Mouse (Mus musculus) midbrain, embryonic 15.5 days (tissue): Measurements from ENCODE around the gene Gm4181. TPM values are rescaled to one million over a fixed set of nuclear protein-coding genes. Genes with fewer than 3 reads are reported as not detected.
"Not testable (repeated sequence)": the region's sequence is repeated elsewhere in the genome, so short reads cannot be mapped to it uniquely, and the experiment has no call there.

ENCODE experiments used
- ATAC-seq: fragments of 200-750 bp; cut with Nextera tagmentation; replicated peaks from 2 replicates; pipeline ENCODE4 v1.8.0; 2017; ENCODE audit warnings: moderate TSS enrichment
- H3K27ac ChIP-seq: fragments of 300-500 bp; sonication (generic); 2 replicates; pipeline ENCODE4 v1.5.1; 2015; ENCODE audit warnings: mild to moderate bottlenecking, inconsistent platforms
- H3K27me3 ChIP-seq: fragments of 300-500 bp; sonication (generic); replicated peaks from 2 replicates; pipeline ENCODE4 v1.6.1; 2015; ENCODE audit warnings: inconsistent platforms
- H3K36me3 ChIP-seq: fragments of 300-500 bp; sonication (generic); replicated peaks from 2 replicates; pipeline ENCODE4 v1.6.1; 2015; ENCODE audit warnings: inconsistent platforms
- H3K4me1 ChIP-seq: fragments of 300-500 bp; sonication (generic); 2 replicates; pipeline ENCODE4 v1.6.1; 2015; ENCODE audit warnings: inconsistent platforms
- H3K4me2 ChIP-seq: fragments of 300-500 bp; sonication (generic); 2 replicates; pipeline ENCODE4 v1.6.1; 2015; ENCODE audit warnings: inconsistent platforms, mild to moderate bottlenecking, moderate library complexity
- H3K4me3 ChIP-seq: fragments of 300-500 bp; sonication (generic); 2 replicates; pipeline ENCODE4 v1.5.1; 2015; ENCODE audit warnings: mild to moderate bottlenecking, inconsistent platforms
- H3K9ac ChIP-seq: fragments of 300-500 bp; sonication (generic); 2 replicates; pipeline ENCODE4 v1.6.1; 2015; ENCODE audit warnings: mild to moderate bottlenecking, inconsistent platforms
- H3K9me3 ChIP-seq: fragments of 300-500 bp; sonication (generic); 2 replicates; pipeline ENCODE4 v1.6.1; 2016; ENCODE audit warnings: inconsistent platforms
- WGBS: fragments of 180-500 bp; shearing (Covaris S2); methylation state at CpG from one replicate; pipeline ENCODE4 v1.1.7; 2015; ENCODE audit warnings: mixed read lengths; 5-methylcytosine and 5-hydroxymethylcytosine counted together
- polyA plus RNA-seq: library from polyadenylated mRNA; unstranded; fragments of >200 nt; fragmentation: Nextera tagmentation; extraction: Ambion mirVana; gene quantifications from 2 replicates; pipeline ENCODE4 v1.2.1, GENCODE M21; 2015

Gene Gm4181
- not detected in 2 replicates for polyA plus RNA-seq

DNA sequence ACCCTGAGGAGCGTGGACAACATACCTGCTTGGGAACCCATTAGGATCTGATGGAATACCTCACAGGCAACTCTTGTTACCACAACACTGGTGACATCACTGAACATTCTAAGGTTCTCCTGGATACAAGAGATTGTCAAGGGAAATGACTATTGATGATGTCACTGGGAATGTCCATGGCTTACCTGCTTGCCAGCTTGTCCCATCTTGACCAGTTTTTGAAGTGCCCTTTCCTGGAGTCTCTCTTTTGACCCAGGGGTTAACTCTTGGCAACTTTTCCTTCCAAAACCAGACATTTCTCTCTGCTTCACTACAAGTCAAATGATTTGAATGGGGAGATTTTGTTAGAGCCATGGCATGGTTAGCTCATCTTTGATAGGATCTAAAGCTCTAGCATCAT lies at the start of gene Gm4181:
Gene Gm4181 (minus strand): TSS at position 101 of the 400 bp plus-strand sequence.
- H3K9ac ChIP-seq, H3K4me2 ChIP-seq, H3K9me3 ChIP-seq: not testable (repeated sequence)

DNA sequence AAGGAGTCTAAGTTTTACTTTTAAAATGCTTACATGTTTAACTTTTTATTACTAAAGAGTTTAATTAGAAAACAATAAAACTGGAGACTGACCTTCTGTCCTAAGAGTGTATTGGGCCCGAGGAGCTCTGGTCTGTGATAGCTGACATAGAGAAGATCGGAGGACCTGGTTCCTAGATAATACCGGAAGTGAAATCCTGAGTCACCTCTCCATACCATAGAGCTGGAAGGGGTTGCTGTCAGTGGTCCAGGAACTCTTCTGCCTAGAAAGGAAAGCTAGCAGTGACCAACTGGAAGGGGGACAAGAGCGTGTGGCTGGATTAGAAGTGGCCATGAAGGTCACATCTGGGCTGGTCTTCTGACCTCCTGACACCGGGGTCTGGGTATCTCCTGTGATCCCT lies 41.8 kb upstream of the Gm4181 start:
- no peak overlapping the region for H3K4me3 ChIP-seq
- H3K27ac ChIP-seq: no peak overlapping the region
- no peaks in the 10 kb centered on the region for H3K9me3 ChIP-seq
- no peak overlapping the region for H3K4me2 ChIP-seq
- H3K27me3 ChIP-seq: no peaks in the 10 kb centered on the region
- H3K36me3 ChIP-seq: no peaks in the 10 kb centered on the region
- H3K9ac ChIP-seq: no peak overlapping the region
- no peak for ATAC-seq
- WGBS: 87% methylated on average over 5 of the region's 5 CpGs
- H3K4me1 ChIP-seq: no peaks in the 10 kb centered on the region

More for the DNA sequence above, at the start of gene Gm4181:
- not testable (repeated sequence) for H3K27me3 ChIP-seq, H3K4me3 ChIP-seq, H3K27ac ChIP-seq, H3K36me3 ChIP-seq, ATAC-seq, H3K4me1 ChIP-seq
- WGBS: 85% methylated on average over 1 of the region's 1 CpGs

- 94% methylated on average over 1 of the region's 1 CpGs for WGBS
- ATAC-seq: not testable (repeated sequence)
Measured at GRCm38 (mm10) chr14:51632426-51632825, 3.0 kb downstream of the Gm4181 start.

GRCm38 (mm10) chr14:51611210-51611609 lies 24.3 kb downstream of the Gm4181 start, which contains the start of gene Gm17078:
Gm17078 (minus strand) TSS chr14:51611310.
- H3K4me1 ChIP-seq: no peaks in the 10 kb centered on the region
- no peak within 1 kb of the TSS for H3K4me3 ChIP-seq
- no peak within 1 kb of the TSS for H3K9ac ChIP-seq
- ATAC-seq: no peak
- H3K36me3 ChIP-seq: no peaks in the 10 kb centered on the region
- WGBS: 78% methylated on average over 1 of the region's 1 CpGs
- H3K9me3 ChIP-seq: no peaks in the 10 kb centered on the region
- H3K27me3 ChIP-seq: no peaks in the 10 kb centered on the region
- no peak within 1 kb of the TSS for H3K4me2 ChIP-seq
- no peak within 1 kb of the TSS for H3K27ac ChIP-seq

More at GRCm38 (mm10) chr14:51632426-51632825, 3.0 kb downstream of the Gm4181 start:
- not testable (repeated sequence) for H3K36me3 ChIP-seq, H3K9ac ChIP-seq, H3K4me2 ChIP-seq, H3K27me3 ChIP-seq, H3K9me3 ChIP-seq, H3K4me1 ChIP-seq, H3K4me3 ChIP-seq, H3K27ac ChIP-seq

GRCm38 (mm10) chr14:51592039-51592438 lies 43.4 kb downstream of the Gm4181 start, which contains the start of gene Gm17174:
Gm17174 (minus strand) TSS chr14:51592139.
- not testable (repeated sequence) for H3K27me3 ChIP-seq, H3K9ac ChIP-seq
- 93% methylated on average over 4 of the region's 4 CpGs for WGBS

More at GRCm38 (mm10) chr14:51592039-51592438, 43.4 kb downstream of the Gm4181 start, which contains the start of gene Gm17174:
- not testable (repeated sequence) for H3K36me3 ChIP-seq, H3K4me1 ChIP-seq, H3K27ac ChIP-seq, ATAC-seq, H3K4me3 ChIP-seq, H3K4me2 ChIP-seq, H3K9me3 ChIP-seq

Other genes with a start within 250 kb of the Gm4181 start
- gene Vmn2r88, start 224.8 kb downstream of the Gm4181 start, polyA plus RNA-seq: not detected in 2 replicates
- gene Vmn2r89, start 183.8 kb downstream of the Gm4181 start, polyA plus RNA-seq: not detected in 2 replicates
- not detected in 2 replicates for gene Gm5622, start 82.9 kb downstream of the Gm4181 start, polyA plus RNA-seq
- gene Gm17175, start 61.6 kb downstream of the Gm4181 start, polyA plus RNA-seq: not detected in 2 replicates
- gene Gm17174, start 43.5 kb downstream of the Gm4181 start, polyA plus RNA-seq: not detected in 2 replicates
- gene Gm17078, start 24.4 kb downstream of the Gm4181 start, polyA plus RNA-seq: not detected in 2 replicates
- not detected in 2 replicates for gene Gm17079, start 59.8 kb upstream of the Gm4181 start, polyA plus RNA-seq
- not detected in 2 replicates for gene Gm5800, start 81.5 kb upstream of the Gm4181 start, polyA plus RNA-seq
- not detected in 2 replicates for gene Ang4, start 137.9 kb upstream of the Gm4181 start, polyA plus RNA-seq
- not detected in 2 replicates for gene AY358078, start 164.4 kb upstream of the Gm4181 start, polyA plus RNA-seq
- gene Ear6, start 218.0 kb upstream of the Gm4181 start, polyA plus RNA-seq: not detected in 2 replicates
- 99.3 and 100 TPM in 2 replicates for gene Mettl17, start 249.2 kb upstream of the Gm4181 start, polyA plus RNA-seq